Mouse (Mus musculus): ENCODE data around the gene Sptlc2.
A peak's percentile ranks its signal among the peaks of the same experiment; 100 is the strongest.

Gene Sptlc2

DNA sequence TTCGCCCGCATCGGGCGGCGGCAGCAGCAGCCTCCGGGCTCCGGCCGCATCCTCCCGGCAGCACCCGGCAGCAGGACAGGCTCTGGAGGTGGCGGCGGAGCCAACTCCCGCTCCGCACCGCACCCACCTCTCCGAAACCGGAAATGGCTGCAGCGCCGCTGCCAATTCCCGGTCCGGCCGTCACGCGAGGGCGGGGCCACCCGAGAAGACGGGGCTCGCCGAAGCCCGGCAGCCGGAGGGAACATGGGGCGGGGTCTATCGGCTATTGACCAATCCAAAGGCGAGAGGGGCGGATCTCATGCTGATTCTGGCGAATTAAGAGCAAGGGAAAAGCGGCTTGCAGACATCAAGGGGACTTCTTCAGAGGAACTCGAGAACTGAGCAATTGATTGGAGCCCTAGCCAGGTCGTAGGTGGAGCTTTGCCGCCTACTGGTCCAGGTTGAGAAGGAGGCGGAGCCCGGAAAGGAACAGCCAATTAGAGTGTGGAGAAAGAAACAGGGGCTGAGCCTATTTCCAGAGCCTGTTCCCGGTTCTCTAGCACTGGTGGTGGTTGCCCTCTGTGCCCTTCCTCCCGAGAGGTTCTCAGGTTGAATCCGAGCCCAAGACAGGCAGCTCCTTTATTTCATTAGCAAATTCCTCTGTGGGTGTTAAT lies at the start of gene Sptlc2:
Gene Sptlc2, minus strand, starts transcription at position 234 of the 653 bp plus-strand sequence.
- peak; percentile 99 for DNase-seq (ENCODE audit: low spot score in 2 of 2)

- DNase-seq (ENCODE audit: low spot score in 2 of 2): no peak
These were observed 40.7 kb upstream of the Sptlc2 start for GRCm38 (mm10) chr12:87428885-87429284.

DNA sequence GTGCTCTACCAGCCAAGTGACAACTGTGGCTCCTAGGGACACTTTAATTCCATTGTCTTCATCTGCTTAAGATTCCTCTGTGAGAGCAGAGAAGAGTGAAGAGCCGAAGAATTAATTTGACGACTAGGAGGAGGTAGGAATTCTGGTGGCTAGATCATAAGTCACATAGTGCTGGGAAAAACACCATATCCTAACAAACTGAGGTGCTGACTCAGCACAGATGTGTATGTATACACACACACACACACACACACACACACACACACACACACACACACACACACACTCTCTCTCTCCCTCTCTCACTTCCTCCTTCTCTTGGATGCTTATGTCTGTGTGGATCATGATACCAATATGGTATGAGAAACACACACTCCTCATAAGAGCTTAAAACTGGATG lies 40.1 kb upstream of the Sptlc2 start:
- DNase-seq (ENCODE audit: low spot score in 2 of 2): no peak

- DNase-seq (ENCODE audit: low spot score in 2 of 2): no peak
These were observed 38.3 kb upstream of the Sptlc2 start for GRCm38 (mm10) chr12:87426354-87427031.

DNA sequence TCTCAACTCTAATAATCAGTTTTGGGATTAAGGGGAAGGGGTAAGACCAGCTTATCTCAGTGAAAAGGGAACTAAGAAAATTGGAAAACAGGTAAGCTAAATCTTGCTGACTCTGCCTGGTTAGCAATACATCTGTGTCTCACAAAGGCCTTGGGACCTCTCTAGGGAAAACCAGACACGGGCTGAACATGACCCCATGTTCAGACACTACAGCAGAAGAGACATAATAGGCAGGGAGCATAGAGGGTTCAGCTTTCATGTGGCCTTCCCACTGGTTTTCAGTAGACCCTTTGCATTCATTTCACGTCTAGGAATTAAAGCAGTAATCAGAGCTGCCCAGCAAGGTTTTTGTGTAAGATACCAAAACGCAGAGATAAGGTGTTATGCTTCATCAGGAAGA lies 36.4 kb upstream of the Sptlc2 start:
- no peak for DNase-seq (ENCODE audit: low spot score in 2 of 2)

- DNase-seq (ENCODE audit: low spot score in 2 of 2): no peak
These were observed 35.5 kb upstream of the Sptlc2 start for GRCm38 (mm10) chr12:87423700-87424099.

DNA sequence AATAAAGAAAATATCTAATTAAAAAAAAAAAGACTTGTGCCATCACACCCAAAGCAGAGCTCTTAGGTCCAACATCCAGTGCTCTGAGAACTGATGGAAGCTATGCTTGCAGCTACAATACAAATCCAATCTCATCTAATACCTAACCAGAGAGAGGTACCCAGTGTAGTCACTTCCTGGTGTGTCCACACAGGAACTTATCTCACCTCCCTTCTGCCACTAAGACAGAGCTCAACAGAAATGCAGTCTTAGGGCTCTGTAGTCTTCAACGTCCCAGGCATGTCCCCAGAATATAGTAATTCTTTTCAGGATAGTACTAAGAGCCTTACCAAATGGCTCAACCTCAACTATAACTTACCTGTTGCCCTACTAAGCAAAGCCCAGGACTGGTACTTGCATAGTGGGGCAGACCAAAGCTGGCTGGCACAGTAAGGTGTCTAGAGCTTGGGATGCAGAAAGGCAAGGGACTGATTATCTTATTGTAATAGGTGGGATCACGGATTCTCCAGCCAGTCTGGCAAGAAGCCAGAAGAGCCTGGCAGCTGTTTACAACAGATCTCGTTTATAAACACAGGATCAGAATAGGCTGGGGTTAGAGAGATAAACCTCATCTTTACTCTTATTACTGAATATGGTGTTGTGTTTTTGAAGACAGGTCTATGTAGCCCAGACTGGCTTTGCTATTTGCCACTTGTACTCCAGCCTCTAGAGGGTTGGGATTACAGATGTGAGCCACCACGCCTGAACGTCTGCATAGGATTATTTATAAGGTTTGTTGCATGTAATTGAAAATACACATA lies 33.8 kb upstream of the Sptlc2 start:
- peak in 1 of 2 experiments; percentile 31 for DNase-seq (ENCODE audit: low spot score in 2 of 2)

- DNase-seq (ENCODE audit: low spot score in 2 of 2): no peak
These were observed 31.9 kb upstream of the Sptlc2 start for GRCm38 (mm10) chr12:87419974-87420485.

GRCm38 (mm10) chr12:87418921-87419320 lies 30.8 kb upstream of the Sptlc2 start:
- no peak for DNase-seq (ENCODE audit: low spot score in 2 of 2)

GRCm38 (mm10) chr12:87416690-87417089 lies 28.5 kb upstream of the Sptlc2 start:
- DNase-seq (ENCODE audit: low spot score in 2 of 2): peak; percentile 49 to 72

GRCm38 (mm10) chr12:87415358-87415757 lies 27.2 kb upstream of the Sptlc2 start:
- no peak for DNase-seq (ENCODE audit: low spot score in 2 of 2)

DNA sequence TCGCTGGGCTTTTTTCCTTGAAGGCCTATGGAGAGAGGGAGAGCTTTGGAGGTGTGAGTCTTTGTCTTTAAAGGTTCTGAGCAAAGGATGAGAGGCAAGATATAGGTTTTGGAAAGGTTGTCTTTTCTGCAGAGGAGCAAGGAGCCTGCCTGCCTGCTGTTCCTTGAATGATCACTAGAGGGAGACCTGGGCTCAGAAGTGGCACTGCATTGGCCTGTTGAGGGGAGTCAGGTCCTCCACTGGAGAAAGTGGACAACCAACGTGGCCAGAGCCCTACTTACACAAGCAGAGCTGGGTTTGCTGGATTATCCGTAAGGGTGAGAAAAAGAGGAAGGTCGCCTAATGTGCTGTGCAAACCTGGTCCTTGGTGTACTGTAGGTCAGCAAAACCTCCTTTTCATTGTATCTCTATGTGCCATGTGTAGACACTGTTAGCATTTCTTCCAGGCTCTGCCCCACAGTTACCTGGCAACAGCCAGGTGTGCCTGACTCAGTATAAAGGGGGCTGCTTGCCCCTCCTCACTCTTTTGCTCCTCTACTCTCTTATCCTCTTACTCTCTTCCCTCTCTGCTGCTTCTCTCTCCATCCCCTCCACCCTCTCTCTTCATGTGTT lies 25.1 kb upstream of the Sptlc2 start:
- DNase-seq (ENCODE audit: low spot score in 2 of 2): peak; percentile 60 to 85

GRCm38 (mm10) chr12:87410999-87411398 lies 22.8 kb upstream of the Sptlc2 start:
- DNase-seq (ENCODE audit: low spot score in 2 of 2): no peak

DNA sequence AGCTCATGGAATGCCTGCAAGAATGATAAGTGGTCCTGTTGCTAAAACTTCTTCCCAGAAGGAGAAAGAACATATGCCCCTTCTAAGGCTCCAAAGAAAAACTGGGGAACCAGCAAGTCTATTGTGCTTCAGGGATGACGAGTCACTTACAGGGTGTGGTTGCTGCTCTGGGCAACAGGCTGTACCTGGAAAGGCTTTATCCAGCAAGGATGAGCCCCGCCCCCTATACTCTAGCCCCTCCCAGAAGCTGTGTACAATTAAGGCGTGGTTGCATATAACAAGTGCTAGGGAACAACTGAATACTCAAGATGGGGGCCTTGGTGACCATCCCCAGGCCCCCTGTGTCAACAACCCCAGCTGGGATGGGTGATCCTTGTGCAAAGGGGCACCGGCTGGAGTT lies 21.0 kb upstream of the Sptlc2 start:
- DNase-seq (ENCODE audit: low spot score in 2 of 2): no peak

DNA sequence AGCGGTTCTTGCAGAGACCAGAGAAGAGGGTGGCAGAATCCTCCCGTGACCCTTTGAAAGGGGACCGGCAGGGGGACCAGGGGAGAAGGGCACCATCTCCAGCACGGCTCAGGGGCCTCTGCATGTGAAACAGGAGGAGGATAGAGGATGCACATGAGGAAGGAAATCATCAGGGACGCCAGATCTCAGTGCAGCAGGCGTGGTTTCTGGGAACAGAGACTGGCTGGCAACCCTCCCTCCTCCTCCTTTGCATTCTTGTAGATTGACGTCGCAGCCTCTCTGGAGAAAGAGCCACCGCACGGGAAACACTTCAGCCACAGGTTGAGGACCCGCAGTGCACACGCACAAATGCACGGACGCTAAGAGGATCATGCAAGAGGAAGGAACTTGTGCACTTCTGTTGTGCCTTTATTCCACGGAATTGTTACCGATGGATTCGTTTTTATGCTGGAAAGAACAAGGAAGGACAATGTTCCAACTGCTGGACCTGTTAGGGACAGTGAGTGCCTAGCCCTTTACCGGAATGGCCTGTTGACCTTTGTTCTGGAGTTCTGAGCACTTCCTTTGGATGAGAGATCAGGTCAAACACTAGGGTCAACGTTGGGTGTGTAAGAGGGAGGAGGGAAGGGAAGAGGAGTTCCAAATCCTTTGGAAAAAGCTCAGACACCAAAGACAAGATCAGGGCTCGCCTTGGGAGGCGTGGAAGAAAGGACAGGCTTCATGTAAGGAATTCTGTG lies 19.9 kb upstream of the Sptlc2 start:
- DNase-seq (ENCODE audit: low spot score in 2 of 2): no peak

- no peak for DNase-seq (ENCODE audit: low spot score in 2 of 2)
These were observed 17.6 kb upstream of the Sptlc2 start for GRCm38 (mm10) chr12:87405721-87406120.

DNA sequence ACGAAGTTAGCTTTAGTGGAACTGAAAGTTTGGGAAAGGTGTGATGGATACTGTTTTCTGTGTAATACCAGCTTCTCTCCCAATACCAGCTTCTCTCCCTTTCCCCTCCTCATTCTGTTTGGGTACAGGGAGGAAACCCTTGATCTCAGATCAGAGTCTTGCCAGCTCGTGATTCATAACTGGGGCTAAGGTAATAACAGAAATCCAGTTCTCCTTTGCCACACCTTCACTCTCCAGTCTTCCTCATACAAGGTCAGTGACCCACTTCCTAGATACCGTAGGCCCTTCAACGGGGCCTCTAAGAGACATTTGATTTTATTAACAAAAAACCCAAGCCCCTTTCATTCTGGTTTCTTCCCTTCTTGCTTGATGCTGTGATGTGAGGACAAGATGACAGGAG lies 17.0 kb upstream of the Sptlc2 start:
- DNase-seq (ENCODE audit: low spot score in 2 of 2): no peak

- no peak for DNase-seq (ENCODE audit: low spot score in 2 of 2)
These were observed 13.7 kb upstream of the Sptlc2 start for GRCm38 (mm10) chr12:87401883-87402282.

DNA sequence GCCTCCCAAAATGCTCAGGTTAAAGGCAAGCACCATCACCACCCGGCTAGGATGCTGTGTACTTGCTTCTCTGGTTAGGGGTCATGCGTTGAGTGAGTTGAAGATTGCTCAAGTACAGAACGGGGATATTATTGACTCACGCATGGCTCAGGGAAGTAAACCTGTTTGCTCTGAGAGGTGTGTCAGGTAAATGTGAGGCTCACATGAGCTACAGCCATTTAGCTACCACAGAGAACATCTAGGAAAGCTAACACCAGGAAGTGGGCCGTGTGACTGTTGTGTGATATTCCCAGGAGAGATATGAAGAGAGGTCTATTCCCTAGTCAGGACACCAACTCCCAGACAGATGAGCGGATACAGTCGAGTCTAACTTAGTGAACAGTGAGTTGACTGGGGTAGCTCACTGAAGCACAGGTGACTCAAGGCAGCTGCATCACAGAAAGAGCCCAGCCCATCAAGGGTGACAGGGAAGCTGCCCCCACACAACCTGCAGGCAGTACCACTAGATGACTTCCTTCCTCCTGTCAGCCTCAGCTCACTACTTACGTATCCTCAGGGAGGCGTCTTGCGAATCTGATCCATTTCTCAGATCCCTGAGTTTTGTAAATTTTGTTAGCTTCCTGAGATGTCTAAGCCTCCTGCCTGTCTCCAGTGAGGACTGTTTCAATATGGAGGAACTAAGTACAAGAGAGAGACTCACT lies 11.1 kb upstream of the Sptlc2 start:
- no peak for DNase-seq (ENCODE audit: low spot score in 2 of 2)

GRCm38 (mm10) chr12:87397811-87398417 lies 9.8 kb upstream of the Sptlc2 start:
- DNase-seq (ENCODE audit: low spot score in 2 of 2): no peak
